Mouse (Mus musculus): Measurements from ENCODE around the gene Ddit4. TPM values are rescaled to one million over a fixed set of nuclear protein-coding genes. Genes with fewer than 3 reads are reported as not detected.

Gene Ddit4
- polyA plus RNA-seq, 1 experiment from 2014 or later: 58.7 TPM

GRCm38 (mm10) chr10:59901986-59902605 is 49.5 kb downstream of the Ddit4 start:
- H3K27me3 ChIP-seq (ENCODE audit: low read depth, poor library complexity, severe bottlenecking): no peaks in the 10 kb centered on the region
- no peak overlapping the region for H3K4me3 ChIP-seq
- DNase-seq (ENCODE audit: low spot score): no peak
- H3K36me3 ChIP-seq: peaks cover 14% of the 10 kb centered on the region
- 84% methylated on average over 8 of the region's 8 CpGs for WGBS
- H3K27ac ChIP-seq: peak overlapping the region; percentile 87
- H3K9me3 ChIP-seq (replicated peaks): no peaks in the 10 kb centered on the region
- H3K4me1 ChIP-seq: peaks cover 69% of the 10 kb centered on the region

GRCm38 (mm10) chr10:59901463-59901862 is 50.2 kb downstream of the Ddit4 start:
- H3K36me3 ChIP-seq: peaks cover 20% of the 10 kb centered on the region
- H3K27ac ChIP-seq: peak overlapping the region; percentile 87
- DNase-seq (ENCODE audit: low spot score): no peak
- no peaks in the 10 kb centered on the region for H3K27me3 ChIP-seq (ENCODE audit: low read depth, poor library complexity, severe bottlenecking)
- no peak overlapping the region for H3K4me3 ChIP-seq
- H3K4me1 ChIP-seq: peaks cover 73% of the 10 kb centered on the region
- WGBS: 97% methylated on average over 1 of the region's 1 CpGs
- no peaks in the 10 kb centered on the region for H3K9me3 ChIP-seq (replicated peaks)

- H3K9me3 ChIP-seq (replicated peaks): no peaks in the 10 kb centered on the region
- no peaks in the 10 kb centered on the region for H3K27me3 ChIP-seq (ENCODE audit: low read depth, poor library complexity, severe bottlenecking)
- whole genome bisulfite sequencing: 46% methylated on average over 4 of the region's 4 CpGs
- H3K4me3 ChIP-seq: no peak overlapping the region
- no peak for DNase-seq (ENCODE audit: low spot score)
- peaks cover 26% of the 10 kb centered on the region for H3K36me3 ChIP-seq
- peak overlapping the region; percentile 87 for H3K27ac ChIP-seq
- H3K4me1 ChIP-seq: peaks cover 76% of the 10 kb centered on the region
Measured at GRCm38 (mm10) chr10:59900939-59901338, 50.7 kb downstream of the Ddit4 start.

GRCm38 (mm10) chr10:59900174-59900435 is 51.5 kb downstream of the Ddit4 start:
- Histone ChIP-seq H3K27me3 (ENCODE audit: low read depth, poor library complexity, severe bottlenecking) (no peaks in the 10 kb centered on the region), H3K4me3 (peak overlapping the region; percentile 27), H3K9me3 (replicated peaks) (no peaks in the 10 kb centered on the region), H3K27ac (peak overlapping the region; percentile 87), H3K36me3 (peaks cover 34% of the 10 kb centered on the region), H3K4me1 (peaks cover 76% of the 10 kb centered on the region)
- 52% methylated on average over 4 of the region's 4 CpGs for WGBS
- DNase-seq (ENCODE audit: low spot score): no peak

Other genes with a start within 250 kb of the Ddit4 start
- 38.6 and 52.4 TPM in 2 replicates for gene Micu1, start 249.4 kb downstream of the Ddit4 start, polyA plus RNA-seq (2016; fragmentation: Nextera tagmentation; extraction: Ambion mirVana)
- 25.8 and 28.2 TPM in 2 replicates for gene Dnajb12, start 72.3 kb downstream of the Ddit4 start, polyA plus RNA-seq (2016; fragmentation: Nextera tagmentation; extraction: Ambion mirVana)
- 32.1 and 36.5 TPM in 2 replicates for gene Ascc1, start 51.0 kb upstream of the Ddit4 start, polyA plus RNA-seq (2016; fragmentation: Nextera tagmentation; extraction: Ambion mirVana)
- 103 and 111 TPM in 2 replicates for gene Anapc16, start 51.3 kb upstream of the Ddit4 start, polyA plus RNA-seq (2016; fragmentation: Nextera tagmentation; extraction: Ambion mirVana)
- 1.1 and 2.0 TPM in 2 replicates for gene Spock2, start 154.4 kb upstream of the Ddit4 start, polyA plus RNA-seq (2016; fragmentation: Nextera tagmentation; extraction: Ambion mirVana)

Measured in limb, embryonic 10.5 days (tissue).